Mouse (Mus musculus) liver, postnatal 0 days (tissue): Measurements from ENCODE around the gene Sema3f. TPM values are rescaled to one million over a fixed set of nuclear protein-coding genes. Genes with fewer than 3 reads are reported as not detected.

ENCODE experiments used
- ATAC-seq: fragments of 200-750 bp; cut with Nextera tagmentation; 2 replicates; pipeline ENCODE4 v1.8.0; 2017; ENCODE audit warnings: mild to moderate bottlenecking, moderate library complexity
- DNase-seq: peaks from one replicate; pipeline ENCODE4 v3.0.0-alpha.2; 2016
- H3K27ac ChIP-seq: fragments of 300-500 bp; sonication (generic); 2 replicates; pipeline ENCODE4 v1.5.1; 2014; ENCODE audit warnings: antibody characterized with exemption, moderate library complexity, mild to moderate bottlenecking, low read depth
- H3K27me3 ChIP-seq: fragments of 300-500 bp; sonication (generic); 2 replicates; pipeline ENCODE4 v1.6.1; 2014; ENCODE audit warnings: low read length, control low read depth, mixed read lengths; ENCODE audit not compliant: insufficient read depth
- H3K36me3 ChIP-seq: fragments of 300-500 bp; sonication (generic); replicated peaks from 2 replicates; pipeline ENCODE4 v1.6.1; 2014; ENCODE audit warnings: mild to moderate bottlenecking, control low read depth, low read length, moderate library complexity, mixed read lengths; ENCODE audit not compliant: insufficient read depth
- H3K4me1 ChIP-seq: fragments of 300-500 bp; sonication (generic); 2 replicates; pipeline ENCODE4 v1.6.1; 2014; ENCODE audit warnings: antibody characterized with exemption, mild to moderate bottlenecking, control low read depth; ENCODE audit not compliant: insufficient read depth
- H3K4me2 ChIP-seq: fragments of 300-500 bp; sonication (generic); 2 replicates; pipeline ENCODE4 v1.6.1; 2014; ENCODE audit warnings: low read depth, mild to moderate bottlenecking, low read length, moderate library complexity, mixed read lengths
- H3K4me3 ChIP-seq: fragments of 300-500 bp; sonication (generic); 2 replicates; pipeline ENCODE4 v1.5.1; 2014; ENCODE audit warnings: low read depth, low read length
- H3K9ac ChIP-seq: fragments of 300-500 bp; sonication (generic); replicated peaks from 2 replicates; pipeline ENCODE4 v1.6.1; 2014; ENCODE audit warnings: mild to moderate bottlenecking, moderate library complexity
- H3K9me3 ChIP-seq: fragments of 300-500 bp; sonication (generic); 2 replicates; pipeline ENCODE4 v1.6.1; 2016; ENCODE audit warnings: mild to moderate bottlenecking, control low read depth, low read length, mixed read lengths
- CTCF ChIP-seq: sonication (generic); IDR thresholded peaks from 2 replicates; pipeline ENCODE4 v1.5.1; 2016; ENCODE audit warnings: antibody characterized with exemption, low read depth
- EP300 ChIP-seq: IDR thresholded peaks from 2 replicates; pipeline ENCODE4 v1.6.1; 2016; ENCODE audit warnings: antibody characterized with exemption, low read depth, mild to moderate bottlenecking
- WGBS: fragments of 180-500 bp; shearing (Covaris S2); extraction: QIAGEN DNeasy Blood & Tissue Kit; methylation state at CpG from one replicate; pipeline ENCODE4 v1.1.7; 2014; ENCODE audit not compliant: insufficient replicate concordance; 5-methylcytosine and 5-hydroxymethylcytosine counted together
- polyA plus RNA-seq: library from polyadenylated mRNA; unstranded; fragments of >200 nt; fragmentation: Nextera tagmentation; extraction: Ambion mirVana; gene quantifications from 2 replicates; pipeline ENCODE4 v1.2.1, GENCODE M21; 2015

Gene Sema3f
- polyA plus RNA-seq, 1 experiment from 2014 or later: 0.76 TPM

DNA sequence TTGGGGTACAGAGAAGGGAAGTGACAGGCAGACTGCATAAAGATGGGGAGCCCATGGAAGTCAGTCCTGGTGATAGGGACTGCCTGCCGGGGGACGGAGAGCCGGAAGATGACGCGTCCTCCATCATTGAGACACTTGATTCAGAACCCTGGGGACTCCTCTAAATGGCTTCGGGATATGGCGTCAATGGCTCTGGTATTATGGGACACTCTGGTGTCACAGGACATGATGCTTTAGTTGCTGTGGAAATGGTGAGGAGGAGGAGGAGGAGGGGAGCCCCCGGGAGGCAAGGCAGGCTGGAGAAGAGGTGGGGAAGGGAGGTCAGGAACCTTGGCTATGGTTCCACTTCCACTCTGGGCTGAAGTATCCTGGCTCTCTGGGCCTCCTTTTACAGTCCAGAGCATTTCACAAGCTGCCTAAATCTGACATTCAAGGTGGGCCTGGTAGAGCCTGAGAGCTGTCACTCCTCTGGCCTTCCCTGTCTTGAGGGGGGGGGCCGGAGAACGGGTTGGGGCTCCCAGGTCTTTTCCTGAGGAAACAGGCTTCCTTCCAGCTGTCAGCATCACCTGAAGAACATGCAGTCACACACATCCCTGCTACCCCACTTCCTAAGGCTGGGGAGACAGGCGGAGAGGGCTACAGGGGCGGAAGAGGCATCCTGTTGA, 14.7 kb downstream of the Sema3f start:
- Histone ChIP-seq H3K4me1 (peaks cover 8% of the 10 kb centered on the region), H3K4me2 (no peak overlapping the region), H3K9ac (no peak overlapping the region), H3K36me3 (no peaks in the 10 kb centered on the region), H3K27ac (peak overlapping the region; percentile 48; the same call in 1 of the 2 replicates), H3K9me3 (no peaks in the 10 kb centered on the region), H3K27me3 (no peaks in the 10 kb centered on the region; the same call in 1 of the 2 replicates), H3K4me3 (no peak overlapping the region)
- WGBS: 69% methylated on average over 12 of the region's 12 CpGs
- ATAC-seq (no peak), DNase-seq (no peak)
- TF ChIP-seq CTCF: no peak
- TF ChIP-seq EP300: no peak

DNA sequence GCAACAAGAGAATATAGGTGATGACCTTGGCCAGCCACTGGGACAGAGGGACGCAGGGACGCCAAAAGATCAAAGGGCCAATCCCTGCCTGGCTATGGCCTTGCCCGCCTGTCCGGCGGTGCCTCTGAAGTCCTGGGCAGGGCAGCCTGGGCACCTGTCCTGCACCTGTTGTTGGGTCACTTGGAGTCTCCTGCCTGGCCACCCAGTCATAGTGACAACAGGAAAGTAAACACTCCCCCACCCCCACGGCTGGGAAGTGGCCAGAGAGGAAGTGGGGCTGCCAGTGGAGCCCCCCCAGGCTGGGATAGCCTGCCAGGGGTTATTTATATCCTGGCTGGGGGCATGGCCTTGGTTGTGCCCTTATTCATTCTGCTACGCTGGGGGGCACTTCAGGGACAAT, 15.6 kb downstream of the Sema3f start:
- no peaks in the 10 kb centered on the region for H3K9me3 ChIP-seq
- no peaks in the 10 kb centered on the region for H3K36me3 ChIP-seq
- WGBS: 40% methylated on average over 7 of the region's 7 CpGs
- TF ChIP-seq EP300: no peak
- TF ChIP-seq CTCF: no peak
- H3K27ac ChIP-seq: no peak overlapping the region
- H3K27me3 ChIP-seq: no peaks in the 10 kb centered on the region; the same call in 1 of the 2 replicates
- DNase-seq: no peak
- no peak overlapping the region for H3K4me3 ChIP-seq
- H3K4me1 ChIP-seq: peaks cover 8% of the 10 kb centered on the region
- H3K9ac ChIP-seq: no peak overlapping the region
- peak; percentile 81 for ATAC-seq
- no peak overlapping the region for H3K4me2 ChIP-seq

DNA sequence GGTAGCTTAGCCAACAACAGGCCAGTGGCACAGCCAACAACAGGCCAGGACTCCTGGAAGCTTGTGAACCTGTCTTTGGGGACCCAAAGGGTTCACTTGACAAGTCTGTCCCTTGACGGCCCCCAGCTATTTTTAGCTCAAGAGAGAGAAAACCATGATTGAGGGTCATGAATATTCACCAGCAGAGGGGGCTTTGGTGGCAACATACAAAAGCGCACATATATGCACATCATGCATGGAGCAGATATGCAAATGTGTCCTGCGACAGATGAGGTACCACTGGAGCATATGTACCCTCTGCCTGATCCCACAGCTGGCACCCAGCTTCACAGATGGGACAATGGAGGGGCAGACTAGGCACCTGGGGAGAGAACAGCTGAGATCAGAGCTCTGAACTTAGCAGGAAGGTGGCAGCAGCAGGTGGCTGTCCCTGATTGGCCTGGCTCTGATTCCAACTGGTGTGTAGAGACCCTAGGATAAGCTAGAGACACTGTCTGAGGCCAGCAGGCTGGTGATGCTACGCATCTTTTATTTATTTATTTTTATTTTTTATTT, 16.8 kb downstream of the Sema3f start:
- Histone ChIP-seq H3K9ac (no peak overlapping the region), H3K36me3 (no peaks in the 10 kb centered on the region), H3K9me3 (no peaks in the 10 kb centered on the region), H3K27me3 (0 out of 2 replicates have a peak, but pooled peaks cover 2% of the 10 kb centered on the region), H3K4me1 (peaks cover 8% of the 10 kb centered on the region), H3K4me3 (no peak overlapping the region), H3K27ac (no peak overlapping the region), H3K4me2 (no peak overlapping the region)
- WGBS: 54% methylated on average over 4 of the region's 4 CpGs
- ATAC-seq: no peak
- no peak for DNase-seq
- peak; percentile 29 for TF ChIP-seq CTCF
- no peak for TF ChIP-seq EP300

DNA sequence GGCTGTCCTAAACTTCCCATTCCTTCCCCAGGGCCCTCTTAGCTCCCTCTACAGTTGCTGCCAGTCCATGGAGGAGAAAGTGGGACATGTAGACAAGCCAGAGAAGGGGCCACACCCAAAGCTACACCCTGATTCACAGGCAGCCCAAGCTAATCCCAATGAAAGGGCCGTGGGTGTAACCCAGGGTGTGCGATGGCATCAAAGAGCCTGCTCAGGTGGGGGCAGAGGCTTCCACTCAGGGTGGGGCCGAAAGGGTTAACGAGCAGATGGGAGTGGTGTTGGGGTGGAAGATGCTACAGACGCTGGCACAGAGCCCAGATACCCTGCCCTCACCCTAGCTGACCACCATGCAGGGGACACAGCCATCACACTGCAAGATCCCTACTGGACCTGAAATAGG, 17.5 kb downstream of the Sema3f start:
- TF ChIP-seq EP300 (no peak), CTCF (no peak)

DNA sequence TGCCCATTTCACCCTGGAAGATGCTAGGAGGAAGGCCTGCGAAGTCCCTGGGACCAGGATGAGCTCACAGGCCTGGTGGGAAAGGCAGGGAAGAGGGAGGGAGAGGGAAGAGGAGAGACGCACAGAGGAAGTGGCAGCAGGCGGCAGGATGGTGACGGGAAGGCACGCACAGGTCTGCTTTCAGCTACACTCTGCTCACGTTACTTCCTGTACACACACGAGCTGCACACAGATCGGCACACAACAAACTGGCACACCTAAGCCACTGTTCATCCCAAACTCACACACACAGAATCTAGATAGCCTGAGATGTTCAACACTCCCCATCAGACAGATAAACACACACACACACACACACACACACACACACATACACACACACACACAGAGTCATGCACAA, 19.9 kb downstream of the Sema3f start:
- WGBS: 49% methylated on average over 8 of the region's 8 CpGs
- DNase-seq: no peak
- Histone ChIP-seq H3K27me3 (0 out of 2 replicates have a peak, but pooled peaks cover 6% of the 10 kb centered on the region), H3K4me3 (no peak overlapping the region), H3K9me3 (no peaks in the 10 kb centered on the region), H3K36me3 (no peaks in the 10 kb centered on the region), H3K9ac (no peak overlapping the region), H3K27ac (no peak overlapping the region), H3K4me2 (no peak overlapping the region), H3K4me1 (peaks cover 5% of the 10 kb centered on the region)
- TF ChIP-seq EP300 (no peak), CTCF (no peak)
- no peak for ATAC-seq

More for the DNA sequence above, 17.5 kb downstream of the Sema3f start:
- ATAC-seq: no peak
- no peaks in the 10 kb centered on the region for H3K36me3 ChIP-seq
- H3K27ac ChIP-seq: no peak overlapping the region
- no peaks in the 10 kb centered on the region for H3K9me3 ChIP-seq
- no peak overlapping the region for H3K4me3 ChIP-seq
- no peak overlapping the region for H3K4me2 ChIP-seq
- peaks cover 8% of the 10 kb centered on the region for H3K4me1 ChIP-seq
- DNase-seq: no peak
- 0 out of 2 replicates have a peak, but pooled peaks cover 5% of the 10 kb centered on the region for H3K27me3 ChIP-seq
- 66% methylated on average over 5 of the region's 5 CpGs for WGBS
- H3K9ac ChIP-seq: no peak overlapping the region

DNA sequence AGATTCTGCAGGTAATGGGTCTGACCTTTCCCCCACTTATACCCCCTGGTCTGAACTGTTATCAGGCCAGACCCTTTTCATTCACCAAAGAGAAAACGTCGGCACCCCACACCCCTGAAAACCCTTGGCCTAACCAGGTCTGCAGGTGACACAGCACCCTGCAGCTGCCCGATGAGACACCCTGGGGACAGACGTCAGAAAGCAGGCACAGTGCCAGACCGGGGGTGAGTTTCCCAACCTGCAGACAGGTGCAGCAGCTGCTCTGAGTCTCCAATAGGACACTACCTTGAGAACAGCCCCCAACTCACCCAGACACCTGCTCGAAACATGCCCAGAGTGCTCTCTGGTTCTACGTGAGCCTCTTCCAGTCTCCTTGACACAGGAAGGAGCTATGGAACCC, 21.3 kb downstream of the Sema3f start:
- Histone ChIP-seq H3K27me3 (peaks cover 6% of the 10 kb centered on the region; the same call in 1 of the 2 replicates), H3K4me2 (no peak overlapping the region), H3K9me3 (no peaks in the 10 kb centered on the region), H3K9ac (no peak overlapping the region), H3K27ac (no peak overlapping the region), H3K4me1 (no peaks in the 10 kb centered on the region), H3K4me3 (no peak overlapping the region), H3K36me3 (no peaks in the 10 kb centered on the region)
- DNase-seq (peak; percentile 78), ATAC-seq (peak; percentile 67)
- no peak for TF ChIP-seq EP300
- TF ChIP-seq CTCF: no peak
- 54% methylated on average over 7 of the region's 7 CpGs for WGBS
